Mouse (Mus musculus): ENCODE measurements around the gene Exosc5.

Exosc5 gene

DNA sequence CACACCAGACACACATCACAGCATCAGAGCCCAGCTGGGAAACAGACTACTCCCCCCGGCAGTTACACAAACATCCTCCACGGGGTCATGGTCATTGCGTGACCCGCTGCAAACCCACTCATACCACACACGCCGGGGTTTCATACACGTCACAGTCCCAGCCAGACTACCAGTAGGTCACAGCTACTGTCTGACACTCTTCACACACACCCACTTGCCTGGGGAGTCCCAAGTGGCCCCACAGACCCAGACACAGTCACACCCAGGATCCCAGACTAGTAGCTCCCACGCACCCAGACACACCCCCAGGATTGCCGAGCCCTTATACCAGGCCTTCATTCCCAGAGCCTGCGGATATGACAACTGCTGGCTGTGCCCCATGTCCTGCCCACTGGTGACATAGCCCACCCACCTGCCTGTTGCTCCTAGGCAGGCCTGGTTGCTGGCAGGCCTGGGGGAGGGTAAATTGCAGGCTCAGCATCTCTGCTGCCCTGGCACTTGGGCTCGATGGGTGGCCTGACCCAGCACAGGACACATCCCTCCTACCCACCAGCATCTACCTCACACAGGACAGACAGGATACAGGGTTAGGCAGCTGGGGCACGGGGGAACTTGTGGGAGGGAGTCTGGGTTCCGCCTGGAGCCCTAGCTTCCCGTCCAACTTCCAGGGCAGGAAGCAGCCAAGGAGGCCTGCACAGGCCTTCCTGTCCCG lies 48.8 kb downstream of the Exosc5 start:
- DNase-seq = no peak

DNA sequence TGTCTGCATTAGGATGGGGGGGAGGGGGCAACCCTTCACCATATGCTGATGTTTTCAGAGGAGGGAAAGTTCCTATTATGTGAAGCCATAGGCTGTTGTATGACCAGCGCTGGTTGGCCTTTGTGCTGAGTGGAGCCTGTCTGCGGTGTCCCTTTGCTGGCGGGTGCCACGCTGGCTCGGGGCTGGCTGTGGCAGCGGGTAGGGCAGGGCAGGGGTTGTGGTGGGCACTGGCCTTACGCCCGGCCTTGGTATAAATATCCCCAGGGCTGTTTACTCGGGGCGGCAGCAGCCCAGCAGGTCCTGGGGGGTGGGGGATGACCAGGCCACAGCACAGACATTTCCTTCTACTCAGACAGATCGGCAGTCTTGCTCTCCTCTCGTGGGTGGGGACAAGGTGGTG lies 51.0 kb downstream of the Exosc5 start:
- no peak for DNase-seq

DNA sequence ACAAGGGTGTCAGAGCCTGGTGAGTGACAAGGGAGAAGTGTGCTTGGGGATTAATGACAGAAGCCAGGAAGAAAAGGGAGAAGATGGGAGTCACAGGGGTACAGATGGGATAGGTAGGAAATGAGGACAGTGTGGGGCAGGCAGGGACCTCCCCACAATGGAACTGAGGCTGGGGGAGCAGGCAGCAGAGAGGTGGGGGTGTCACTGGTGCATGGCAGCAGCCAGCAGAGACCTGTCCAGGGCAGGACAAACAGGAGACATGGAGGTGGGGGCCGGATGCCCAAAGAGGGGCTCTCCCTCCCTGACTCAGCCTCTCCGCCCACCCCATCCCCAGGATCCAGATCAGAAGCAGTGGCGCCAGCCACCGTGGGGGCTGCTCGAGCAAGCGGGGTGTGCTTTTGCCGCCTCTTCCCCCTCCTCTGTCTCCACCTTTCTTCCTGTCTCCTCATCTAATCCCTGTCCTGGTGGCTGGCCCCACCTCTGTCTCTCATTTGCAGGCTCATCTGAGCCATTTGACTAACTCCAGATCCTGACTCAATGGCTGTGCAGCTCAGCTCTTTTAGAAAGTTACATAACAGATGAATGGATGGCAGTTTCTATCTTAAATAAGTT lies 51.7 kb downstream of the Exosc5 start:
- no peak for DNase-seq

DNA sequence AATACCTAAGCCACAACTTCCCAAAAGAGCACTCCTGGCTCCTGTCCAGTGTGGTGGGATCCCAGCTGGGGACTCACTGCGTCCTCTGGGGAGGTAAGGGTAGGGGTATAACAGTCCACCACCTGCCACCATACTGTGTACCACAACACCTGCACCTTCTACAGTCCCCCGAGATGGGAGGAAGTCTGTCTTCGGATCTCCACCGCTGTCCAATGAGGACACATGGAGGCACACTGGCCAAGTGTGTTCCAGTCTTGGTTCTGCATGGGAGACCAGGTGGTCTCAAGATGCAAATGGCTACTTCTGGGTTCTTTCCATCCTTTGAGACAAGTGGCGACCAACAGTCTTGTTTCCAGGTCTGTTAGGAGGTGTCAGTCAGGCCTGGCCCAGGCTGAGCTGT lies 52.2 kb downstream of the Exosc5 start:
- DNase-seq = no peak

DNA sequence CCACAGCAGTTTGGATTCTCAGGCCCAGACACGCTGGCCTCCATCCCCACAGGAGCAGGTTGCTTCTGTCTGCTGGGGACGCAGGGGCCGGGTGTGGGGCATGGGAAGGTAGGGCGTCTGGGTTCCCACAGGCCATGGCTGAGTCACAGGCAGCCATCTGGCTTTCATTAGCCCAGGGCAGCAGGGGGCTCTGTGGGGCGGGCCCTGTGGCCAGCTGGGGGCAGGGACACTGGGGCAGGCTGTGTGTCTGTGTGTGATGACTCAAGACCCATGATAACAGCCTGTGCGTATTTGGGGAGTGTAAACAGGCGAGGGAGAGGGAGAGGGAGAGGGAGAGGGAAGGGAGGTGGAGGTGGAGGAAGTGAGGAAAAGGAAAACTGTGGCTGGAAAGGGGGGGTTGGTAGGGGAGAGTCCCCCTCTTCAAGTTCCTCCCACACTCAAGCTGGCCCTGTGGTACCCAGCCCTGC lies 52.8 kb downstream of the Exosc5 start:
- peak; percentile 69 to 76 for DNase-seq

DNA sequence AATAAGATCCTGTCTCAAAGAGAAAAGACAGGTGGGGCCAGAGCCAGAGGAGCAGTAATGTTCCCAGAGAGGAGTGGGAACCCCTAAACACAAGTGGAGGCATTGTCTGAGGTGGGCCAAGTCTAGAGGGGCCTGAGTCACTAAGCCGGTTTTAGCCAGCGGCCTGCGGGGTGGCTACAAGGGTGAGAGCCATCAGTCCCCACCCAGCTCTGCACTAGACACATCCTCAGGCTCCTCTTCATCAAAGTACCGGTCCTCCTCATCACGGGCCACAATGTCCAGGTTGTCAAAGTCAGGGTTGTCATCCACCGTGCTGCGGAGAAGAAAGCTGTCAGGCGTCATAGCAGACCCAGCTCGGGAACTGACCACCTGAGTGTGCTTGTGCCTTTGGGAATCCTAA lies 53.8 kb downstream of the Exosc5 start:
- no peak for DNase-seq

DNA sequence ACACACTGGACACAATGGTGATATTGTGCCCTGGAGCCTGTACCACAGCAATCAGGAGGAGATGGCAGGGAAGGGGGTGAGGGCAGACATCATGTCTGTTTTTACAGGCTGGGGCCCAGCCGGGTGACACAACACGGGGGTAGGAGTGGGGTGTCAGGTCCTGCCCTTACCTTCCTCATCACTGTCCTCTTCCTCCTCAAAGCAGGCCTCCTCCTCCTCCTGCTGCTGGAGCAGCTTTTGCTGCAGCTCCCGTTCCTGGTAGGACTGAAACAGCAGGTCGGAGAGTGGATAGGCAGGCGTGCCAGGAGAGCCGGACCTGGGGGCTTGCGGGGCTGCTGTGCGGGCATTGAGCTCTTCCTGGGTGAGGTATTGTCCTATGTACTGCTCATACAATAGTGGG lies 55.6 kb downstream of the Exosc5 start:
- DNase-seq = no peak

DNA sequence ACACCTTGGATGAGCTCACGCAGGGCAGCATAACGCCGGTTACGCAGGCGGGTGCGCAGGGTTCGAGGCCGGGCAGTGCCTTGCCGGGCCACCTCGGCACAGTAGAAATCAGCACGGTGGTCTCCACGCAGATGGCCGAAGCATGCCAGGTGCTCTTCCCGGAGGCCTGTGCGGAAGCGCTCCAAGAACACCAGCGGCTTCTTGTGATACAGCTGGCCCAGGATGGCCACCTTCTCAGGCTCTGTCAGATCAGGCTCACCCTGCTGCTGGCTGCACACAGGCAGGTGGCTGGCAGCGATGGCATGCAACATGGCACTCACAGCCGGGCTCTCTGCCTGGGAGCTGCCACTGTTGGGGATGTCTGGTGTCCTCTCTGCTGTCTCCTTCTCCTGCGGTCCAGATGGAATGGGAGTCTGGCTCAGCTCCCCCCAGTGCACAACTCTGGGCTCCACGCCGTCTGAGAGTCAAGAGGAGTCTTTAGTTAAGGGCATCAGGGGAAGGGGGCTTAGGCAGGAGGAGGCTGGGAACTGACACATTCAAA lies 56.8 kb downstream of the Exosc5 start:
- DNase-seq = no peak

DNA sequence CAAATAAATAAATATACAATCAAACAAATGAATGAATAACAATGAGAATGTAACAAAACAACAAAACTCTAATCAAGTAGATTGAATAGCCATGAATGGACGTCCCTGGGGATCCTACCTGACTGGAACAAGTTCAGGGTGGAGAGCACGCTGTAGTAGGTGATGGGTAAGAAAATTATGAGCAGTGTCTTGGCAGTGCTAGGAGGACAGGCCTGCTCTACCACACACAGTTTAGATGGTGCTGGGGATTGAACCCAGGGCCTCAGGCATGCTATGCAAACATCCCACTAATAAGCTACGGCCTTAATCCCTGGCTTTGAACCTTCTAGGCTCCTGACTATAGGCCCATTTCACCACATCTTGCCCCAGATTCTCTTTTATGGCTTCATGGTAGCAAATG lies 58.5 kb downstream of the Exosc5 start:
- no peak for DNase-seq

DNA sequence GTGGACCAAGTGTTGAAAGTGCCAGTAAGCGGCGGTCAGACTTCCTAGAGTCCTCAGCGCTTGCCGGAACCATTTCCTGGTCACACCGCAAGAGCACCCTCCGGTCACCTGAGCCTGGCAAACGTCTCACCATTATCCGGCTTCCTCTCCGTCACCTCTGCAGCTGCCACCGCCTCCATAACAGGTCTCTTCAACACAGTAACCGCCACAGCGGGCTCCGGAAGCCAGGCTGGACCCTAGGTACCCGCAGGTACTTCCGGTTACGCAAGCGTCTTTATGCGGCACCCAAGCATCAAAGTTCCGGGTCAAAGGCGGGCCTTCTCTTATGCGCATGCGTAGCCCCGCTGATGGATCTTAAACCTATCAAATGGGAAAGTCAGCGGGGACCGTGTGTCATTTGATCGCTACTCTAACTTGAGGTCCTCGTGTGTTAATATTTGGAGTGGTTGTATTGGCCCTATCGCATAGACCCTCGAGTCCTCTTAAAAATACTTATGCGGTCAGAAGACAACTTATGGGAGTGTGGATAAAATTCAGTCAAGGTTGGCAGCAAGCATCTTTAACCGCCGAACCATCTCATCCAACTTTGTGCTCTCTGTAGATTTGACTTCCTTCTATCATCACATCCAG lies 59.9 kb downstream of the Exosc5 start, which contains the start of gene Ccdc97:
Gene Ccdc97, minus strand, starts transcription at position 301 of the 630 bp plus-strand sequence.
- DNase-seq = peak; percentile 92 to 96

DNA sequence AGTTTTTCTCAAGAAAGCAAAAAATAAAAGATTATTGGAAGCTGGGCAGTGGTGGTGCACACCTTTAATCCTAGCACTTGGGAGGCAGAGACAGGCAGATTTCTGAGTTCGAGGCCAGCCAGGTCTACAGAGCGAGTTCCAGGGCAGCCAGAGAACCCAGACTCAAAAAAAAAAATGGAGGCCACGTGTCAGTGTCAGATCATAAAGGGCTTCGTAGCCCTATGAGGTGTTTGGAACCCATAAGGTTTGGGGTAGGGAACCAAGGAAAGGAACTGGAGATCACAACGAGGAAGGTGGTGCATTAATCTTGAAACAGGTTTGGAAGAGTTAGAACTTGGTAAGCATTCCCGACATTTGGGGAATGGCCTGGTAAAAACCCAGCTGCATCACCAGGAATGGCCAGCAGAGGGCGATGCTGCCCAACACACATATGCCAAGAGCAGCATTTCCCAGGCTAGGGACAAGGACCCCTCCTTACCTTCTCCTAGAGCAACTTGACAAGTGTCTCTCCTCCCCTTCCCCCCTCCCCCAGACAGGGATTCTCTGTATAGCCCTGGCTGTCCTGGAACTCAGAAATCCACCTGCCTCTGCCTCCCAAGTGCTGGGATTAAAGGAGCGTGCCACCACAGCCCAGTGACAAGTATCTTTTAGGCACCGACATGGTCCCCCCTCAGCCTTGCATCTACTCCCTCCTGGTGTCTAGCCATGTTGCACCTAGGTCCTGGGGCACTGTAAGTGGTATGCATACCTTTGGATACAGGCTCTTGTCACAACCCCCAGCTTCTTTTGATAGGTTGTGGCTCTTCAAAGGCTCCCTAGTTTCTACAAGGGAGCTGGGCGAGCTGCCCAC lies 61.0 kb downstream of the Exosc5 start:
- DNase-seq = peak; percentile 77 to 85

DNA sequence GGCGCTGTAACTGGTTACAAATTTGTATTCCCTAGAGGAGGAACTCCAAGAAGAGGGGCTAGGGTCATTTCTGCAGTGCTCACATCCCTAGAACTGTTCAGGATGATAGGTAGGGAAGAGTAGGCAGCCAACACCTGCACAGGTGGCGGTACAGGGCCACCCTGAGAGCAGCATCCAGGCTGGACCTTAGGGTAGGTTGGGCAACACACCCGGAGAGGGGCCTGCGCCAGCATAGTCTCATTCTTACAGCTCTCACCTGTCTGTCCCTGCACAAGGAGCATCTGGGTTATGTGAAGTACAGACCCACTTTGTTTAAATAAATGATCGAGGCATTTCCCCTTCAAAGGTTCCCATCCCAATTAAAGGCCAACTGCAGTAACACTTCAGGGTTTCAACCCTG lies 61.8 kb downstream of the Exosc5 start:
- no peak for DNase-seq

Measured in cerebellum, postnatal 36 days (tissue).